10 mouse cellular contexts compared by ENCODE assay signal in genomic region chr6:124321481-124322475, GRCm38 (mm10). TPM values are rescaled to one million over a fixed set of nuclear protein-coding genes. Genes with fewer than 3 reads are reported as not detected.
DNase-seq lines count a peak whose midpoint lies in the region; ATAC-seq and TF ChIP-seq lines count a peak whose summit lies in the region.
"Had no signal": no experiment of that assay in that cellular context is flagged by ENCODE, and none has a peak within 500 bp of the region (broad histone marks: within the 10 kb centered on the region; RNA-seq: fewer than 3 reads in every experiment).

No protein-coding gene starts in this region.

- H3K9me3 ChIP-seq in heart, embryonic 11.5 days (replicated peaks; ENCODE audit: control insufficient read depth, low read length), result no peaks in the 10 kb centered on the region

- TF ChIP-seq POLR2A in heart, adult 2 months (IDR thresholded peaks at IDR 0.05; ENCODE audit: insufficient read depth, low read depth, low read length), result peak; percentile 23; the same call in 1 of the 2 replicates
- TF ChIP-seq POLR2A in lung, adult 2 months (IDR thresholded peaks at IDR 0.05; ENCODE audit: borderline replicate concordance, extremely low read depth, low read depth, low read length), result no peak

- no peak overlapping the region for H3K4me3 ChIP-seq in heart, adult 2 months
- no peak overlapping the region for H3K4me3 ChIP-seq in lung, adult 2 months (replicated peaks; ENCODE audit: extremely low read depth, low read depth, low read length)
- no peak overlapping the region for H3K4me3 ChIP-seq in heart, embryonic 11.5 days (ENCODE audit: low read depth, low read length)
- H3K4me3 ChIP-seq: erythroblast, embryonic 14.5 days had no signal

- DNase-seq in heart, adult 2 months, result peak in 1 of 2 experiments; percentile 44
- no peak for DNase-seq in heart, adult 8-10 months (ENCODE audit: low spot score)
- DNase-seq in T-cell, adult 2 months (ENCODE audit: low spot score), result peak; percentile 35
- DNase-seq in induced T-regulatory cell, adult 2 months (ENCODE audit: low read depth), result peak; percentile 6
- DNase-seq in right cerebral cortex, postnatal 36 days (ENCODE audit: low spot score in 2 of 2), result peak; percentile 48 to 64
- no peak for DNase-seq in retina, postnatal 1 day
- no peak for DNase-seq in lung, adult 2 months

- no peaks in the 10 kb centered on the region for H3K79me2 ChIP-seq in heart, adult 2 months (replicated peaks; ENCODE audit: control insufficient read depth, insufficient read depth, low read length)

- no peak for TF ChIP-seq CTCF in heart, adult 2 months (IDR thresholded peaks at IDR 0.05)
- TF ChIP-seq CTCF in lung, adult 2 months (IDR thresholded peaks at IDR 0.05; ENCODE audit: insufficient read depth, low read length), result no peak

- ATAC-seq in heart, embryonic 11.5 days (replicated peaks; ENCODE audit: insufficient number of reproducible peaks, low FRiP score, low TSS enrichment), result no peak
- ATAC-seq: Patski had no signal

- no peak for TF ChIP-seq EP300 in heart, adult 2 months (IDR thresholded peaks at IDR 0.05; ENCODE audit: insufficient read depth, low read depth, low read length)

- no peak overlapping the region for H3K9ac ChIP-seq in heart, adult 2 months (ENCODE audit: low read depth, low read length)
- no peak overlapping the region for H3K9ac ChIP-seq in heart, embryonic 11.5 days (ENCODE audit: low read depth, low read length)

- no peak overlapping the region for H3K4me2 ChIP-seq in heart, embryonic 11.5 days

- H3K4me1 ChIP-seq in heart, adult 2 months (ENCODE audit: control insufficient read depth, insufficient read depth, low read length), result no peaks in the 10 kb centered on the region; the same call in 1 of the 2 replicates
- H3K4me1 ChIP-seq in lung, adult 2 months (ENCODE audit: control insufficient read depth, insufficient read depth, low read length), result no peaks in the 10 kb centered on the region
- no peaks in the 10 kb centered on the region for H3K4me1 ChIP-seq in heart, embryonic 11.5 days (ENCODE audit: control insufficient read depth, insufficient read depth, low read length)

- H3K27ac ChIP-seq in heart, adult 2 months, result no peak overlapping the region
- H3K27ac ChIP-seq in heart, embryonic 11.5 days (ENCODE audit: low read depth, low read length), result no peak overlapping the region

- intact Hi-C loops in heart, adult 2 months (cut with DNase I), result no loop called here

- H3K27me3 ChIP-seq in heart, adult 2 months (ENCODE audit: control insufficient read depth, insufficient read depth, low read length), result no peaks in the 10 kb centered on the region
- no peaks in the 10 kb centered on the region for H3K27me3 ChIP-seq in heart, embryonic 11.5 days (ENCODE audit: control insufficient read depth, insufficient read depth, low read length)

- H3K36me3 ChIP-seq in heart, adult 2 months (ENCODE audit: control insufficient read depth, insufficient read depth, low read length), result no peaks in the 10 kb centered on the region
- no peaks in the 10 kb centered on the region for H3K36me3 ChIP-seq in heart, embryonic 11.5 days (ENCODE audit: control insufficient read depth, insufficient read depth, low read length)

- 59% methylated on average over 16 of the region's 16 CpGs for WGBS in heart, adult 2 months
- 67% methylated on average over 16 of the region's 16 CpGs for WGBS in lung, adult 2 months
- 82% methylated on average over 16 of the region's 16 CpGs for WGBS in heart, embryonic 11.5 days (ENCODE audit: insufficient replicate concordance)

RNA-seq across cellular contexts. Expression of gene Cd163, which starts 17.3 kb away (rescaled TPM):
- 10 to 100 TPM; 15.7 to 16.3 TPM for total RNA-seq in heart, adult 2 months (2021)
- 2.7 and 4.3 TPM in 2 replicates for polyA plus RNA-seq in heart, adult 2 months (2012; rRNA removed)
- total RNA-seq in heart, adult 8-10 months (2022), result 10 to 100 TPM in 3 of 4 experiments, 1 to 10 TPM in 1; 8.5 to 14.7 (median 11.9) TPM
- polyA plus RNA-seq in lung, adult 2 months (2012; rRNA removed), result 1.0 and 1.6 TPM in 2 replicates
- polyA plus RNA-seq in heart, embryonic 11.5 days (2014; fragmentation: Nextera tagmentation; extraction: Ambion mirVana), result not detected in 2 replicates
- polyA plus RNA-seq: erythroblast, embryonic 14.5 days; Patski had no signal

Comparison
In these comparisons a context has a peak if more than half of its experiments do, and no peak if none do; other contexts are left out.
1. DNase-seq: peak in T-cell, adult 2 months (single experiment), induced T-regulatory cell, adult 2 months (single experiment) and right cerebral cortex, postnatal 36 days (2 of 2); none in heart, adult 8-10 months (single experiment), retina, postnatal 1 day (single experiment) and lung, adult 2 months (single experiment).